Mouse (Mus musculus) ovary, postnatal 36 days (tissue): ENCODE results near the gene Cubn.

ENCODE experiments used
- DNase-seq: peaks from one replicate; pipeline ENCODE4 v3.0.0; 2022; ENCODE audit warnings: low spot score, mixed read lengths

Gene Cubn

GRCm38 (mm10) chr2:13484566-13484965 is 7.0 kb downstream of the Cubn start:
- DNase-seq: no peak

- DNase-seq: no peak
These were observed 10.9 kb downstream of the Cubn start for GRCm38 (mm10) chr2:13480744-13481143.

- DNase-seq: no peak
These were observed 12.4 kb downstream of the Cubn start for GRCm38 (mm10) chr2:13479165-13479564.

GRCm38 (mm10) chr2:13470108-13470507 is 21.5 kb downstream of the Cubn start:
- no peak for DNase-seq

- DNase-seq: no peak
These were observed 22.0 kb downstream of the Cubn start for GRCm38 (mm10) chr2:13469641-13470040.

- DNase-seq: no peak
These were observed 24.9 kb downstream of the Cubn start for GRCm38 (mm10) chr2:13466685-13467084.

GRCm38 (mm10) chr2:13458088-13458487 is 33.5 kb downstream of the Cubn start:
- DNase-seq: no peak

- DNase-seq: no peak
These were observed 34.8 kb downstream of the Cubn start for GRCm38 (mm10) chr2:13456821-13457220.

GRCm38 (mm10) chr2:13451495-13452491 is 39.8 kb downstream of the Cubn start:
- DNase-seq: no peak

- DNase-seq: no peak
These were observed 40.7 kb downstream of the Cubn start for GRCm38 (mm10) chr2:13450895-13451294.

GRCm38 (mm10) chr2:13450470-13450869 is 41.1 kb downstream of the Cubn start:
- DNase-seq: no peak

GRCm38 (mm10) chr2:13445156-13445555 is 46.5 kb downstream of the Cubn start:
- DNase-seq: no peak

- DNase-seq: no peak
These were observed 52.6 kb downstream of the Cubn start for GRCm38 (mm10) chr2:13438983-13439382.

GRCm38 (mm10) chr2:13438275-13438845 is 53.3 kb downstream of the Cubn start:
- DNase-seq: no peak

- no peak for DNase-seq
These were observed 59.6 kb downstream of the Cubn start for GRCm38 (mm10) chr2:13432002-13432401.

- DNase-seq: no peak
These were observed 69.4 kb downstream of the Cubn start for GRCm38 (mm10) chr2:13421974-13422760.

- DNase-seq: no peak
These were observed 74.7 kb downstream of the Cubn start for GRCm38 (mm10) chr2:13416765-13417524.

- no peak for DNase-seq
These were observed 78.0 kb downstream of the Cubn start for GRCm38 (mm10) chr2:13413520-13414178.

GRCm38 (mm10) chr2:13410660-13411059 is 81.0 kb downstream of the Cubn start:
- DNase-seq: no peak

- DNase-seq: no peak
These were observed 81.7 kb downstream of the Cubn start for GRCm38 (mm10) chr2:13409767-13410519.
